Mouse (Mus musculus): ENCODE measurements around the gene Shroom3. TPM values are rescaled to one million over a fixed set of nuclear protein-coding genes. Genes with fewer than 3 reads are reported as not detected.

The Shroom3 gene
- total RNA-seq, 2 experiments from 2014 or later = 10.0 to 15.0 TPM

DNA sequence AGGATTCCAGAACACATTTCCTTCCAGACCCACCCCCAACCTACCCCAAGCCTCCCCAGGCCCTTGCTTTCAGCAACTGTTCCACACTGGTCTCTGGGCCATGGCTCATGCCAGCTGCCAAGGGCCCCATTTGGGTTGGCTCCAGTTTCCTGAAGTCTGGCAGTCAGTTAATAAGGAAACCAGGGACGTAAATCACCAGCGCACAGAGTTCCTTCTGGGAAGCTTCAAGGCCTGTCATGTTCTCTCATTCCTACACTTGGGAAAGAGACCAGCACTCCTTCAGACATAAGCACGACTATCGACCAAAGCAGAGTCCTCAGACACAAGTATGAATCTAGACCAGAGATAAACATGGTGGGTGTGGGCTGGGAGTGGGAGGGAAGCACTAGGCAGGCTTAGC lies 202.9 kb downstream of the Shroom3 start:
- no peak for DNase-seq (ENCODE audit: low spot score in 2 of 2)

DNA sequence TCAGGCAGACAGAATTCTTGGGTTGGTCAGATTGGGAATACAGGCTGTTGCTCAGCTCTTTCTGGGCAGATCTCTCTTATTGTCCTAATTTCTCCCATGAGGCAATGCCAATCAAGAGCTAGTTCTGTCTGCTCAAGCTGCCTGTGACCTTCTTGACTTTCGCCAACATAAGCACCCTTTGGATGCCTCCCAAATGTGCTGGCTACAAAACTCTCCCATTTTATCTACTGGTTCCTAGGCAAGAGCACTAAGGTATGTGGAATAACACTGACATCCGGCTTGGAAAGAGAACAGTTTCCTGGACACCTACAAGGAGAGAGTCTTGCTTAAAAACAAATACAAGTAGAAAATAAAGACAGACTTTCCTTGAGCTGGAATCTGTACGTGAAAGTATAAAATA lies 204.3 kb downstream of the Shroom3 start:
- DNase-seq (ENCODE audit: low spot score in 2 of 2) = no peak

DNA sequence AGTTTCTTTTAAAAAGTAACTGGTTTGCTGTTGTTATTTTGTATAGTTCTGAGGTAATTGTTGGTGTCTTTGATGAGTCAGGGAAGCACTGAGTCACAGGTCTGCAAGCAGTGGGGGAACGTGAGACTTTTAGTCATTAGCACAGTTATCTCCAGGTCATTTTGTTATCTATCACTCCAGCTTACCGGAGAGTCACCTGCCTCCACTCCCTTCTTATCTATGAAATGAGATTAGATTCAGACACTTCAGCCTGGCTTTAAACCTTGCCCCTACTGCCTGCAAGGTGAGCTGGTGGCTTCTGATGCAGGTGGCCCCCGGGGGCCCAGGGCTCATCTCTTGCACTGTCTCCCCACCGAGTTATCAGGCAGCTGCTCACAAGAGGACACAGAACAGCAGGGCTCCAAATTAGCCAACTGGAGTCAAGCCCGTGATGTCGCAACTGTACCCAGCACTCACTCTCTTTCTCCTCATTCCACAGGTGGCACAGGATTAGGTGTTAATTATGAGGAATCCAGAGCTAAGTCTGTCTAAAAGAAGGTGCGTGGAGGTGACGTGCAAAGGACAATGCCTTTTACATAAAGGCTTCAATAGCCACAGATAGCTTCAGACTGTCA lies 205.5 kb downstream of the Shroom3 start:
- no peak for DNase-seq (ENCODE audit: low spot score in 2 of 2)

DNA sequence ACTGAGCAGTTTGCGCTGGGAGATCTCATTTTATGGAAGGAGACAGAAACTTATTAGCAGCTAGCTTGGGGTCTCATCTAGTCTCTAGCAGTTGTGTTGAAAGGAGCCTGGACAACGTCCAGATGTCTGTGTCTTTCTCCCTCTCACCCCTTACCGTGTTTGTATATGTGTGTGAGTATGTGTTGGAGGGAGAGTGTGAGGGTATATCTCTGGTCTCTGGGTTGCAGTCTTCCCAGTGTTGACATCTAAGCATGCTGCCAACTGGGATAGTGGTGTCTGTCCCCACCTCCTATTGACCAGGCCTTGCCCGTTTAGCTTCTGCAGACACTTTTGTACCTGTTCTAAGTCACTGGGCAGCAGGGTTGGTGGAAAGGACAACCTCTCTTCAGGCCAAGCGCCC lies 207.7 kb downstream of the Shroom3 start:
- no peak for DNase-seq (ENCODE audit: low spot score in 2 of 2)

DNA sequence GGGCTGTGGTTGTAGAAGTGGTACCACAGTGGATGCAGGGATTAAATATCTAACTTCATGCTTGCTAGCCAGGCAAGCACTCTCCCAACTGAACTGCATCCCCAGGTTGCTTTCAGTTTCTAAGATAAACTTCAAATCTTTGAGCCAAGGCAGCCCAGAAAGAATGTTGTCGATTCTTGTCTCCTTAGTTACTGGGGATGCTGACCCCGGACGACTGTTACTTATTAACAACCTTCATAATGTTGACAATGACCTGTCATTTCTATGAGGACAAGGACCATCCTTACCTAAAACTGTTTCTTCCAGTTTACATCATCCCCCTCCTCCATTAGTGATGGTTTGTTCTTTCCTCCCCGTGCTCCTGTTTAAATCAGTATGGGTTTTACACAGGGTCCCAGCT lies 210.0 kb downstream of the Shroom3 start:
- DNase-seq (ENCODE audit: low spot score in 2 of 2) = no peak

DNA sequence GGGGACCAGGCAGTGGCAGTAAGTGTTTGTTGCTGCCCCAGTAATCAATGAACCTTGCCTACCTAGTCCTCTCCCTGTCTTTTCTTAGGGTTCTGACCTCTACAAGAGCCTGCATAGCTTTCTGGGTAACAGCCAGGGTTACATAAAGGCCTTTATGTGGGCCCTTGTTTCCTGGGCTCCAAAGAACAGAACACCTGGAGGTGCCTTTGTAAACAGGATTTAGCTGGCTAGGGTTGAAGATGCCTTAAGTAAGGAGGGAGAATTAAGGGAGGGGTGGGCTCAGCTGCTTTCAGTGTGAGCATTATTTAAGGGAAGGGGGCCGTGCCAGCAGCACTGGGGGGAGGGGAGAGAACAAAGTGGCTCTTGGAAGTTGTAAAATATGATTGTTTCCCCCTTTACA lies 210.5 kb downstream of the Shroom3 start:
- DNase-seq (ENCODE audit: low spot score in 2 of 2) = no peak

DNA sequence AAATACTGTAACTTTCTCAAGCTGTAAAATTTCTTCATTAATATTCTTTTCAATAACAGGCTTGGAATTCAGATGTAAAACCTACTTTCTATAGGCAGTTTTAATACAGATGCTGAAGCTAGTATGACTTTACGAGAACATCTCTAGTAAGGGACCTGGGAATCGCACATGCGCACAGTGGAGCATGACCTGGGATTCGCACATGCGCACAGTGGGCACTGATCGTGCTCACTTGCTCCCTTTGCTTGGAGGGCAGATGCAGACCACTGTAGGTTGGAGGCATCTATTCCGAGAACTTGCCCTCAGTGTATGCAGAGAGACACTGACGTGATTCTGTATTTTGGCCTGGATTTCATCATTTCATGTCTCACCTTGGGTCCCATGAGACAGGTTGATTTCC lies 212.6 kb downstream of the Shroom3 start:
- no peak for DNase-seq (ENCODE audit: low spot score in 2 of 2)

DNA sequence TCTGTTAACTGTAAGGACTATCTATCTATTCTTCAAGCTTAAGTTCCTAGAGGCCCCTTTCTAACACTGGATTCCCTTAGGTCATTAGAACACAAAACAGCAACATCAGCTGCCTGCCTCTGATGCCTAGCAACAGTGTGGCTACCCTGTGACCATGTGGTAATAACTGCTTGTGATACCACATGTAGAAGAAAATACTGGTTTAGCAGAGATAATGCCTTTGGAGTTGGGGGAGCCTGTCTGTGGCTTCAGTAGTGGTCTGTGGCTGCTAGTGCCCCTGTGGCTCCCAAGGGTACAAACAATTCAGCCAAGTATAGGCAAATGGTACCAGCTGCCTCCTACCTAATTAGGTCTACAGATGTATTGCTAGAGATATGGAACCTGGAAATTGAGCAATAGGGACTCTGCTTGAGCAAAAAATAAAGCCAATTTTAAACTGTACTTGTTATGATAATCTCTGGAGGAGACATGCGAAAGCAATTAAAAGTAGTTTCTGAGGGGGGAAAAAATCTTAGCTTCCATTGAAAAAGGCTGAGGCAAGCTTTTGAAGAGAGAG lies 213.6 kb downstream of the Shroom3 start:
- DNase-seq (ENCODE audit: low spot score in 2 of 2) = no peak

DNA sequence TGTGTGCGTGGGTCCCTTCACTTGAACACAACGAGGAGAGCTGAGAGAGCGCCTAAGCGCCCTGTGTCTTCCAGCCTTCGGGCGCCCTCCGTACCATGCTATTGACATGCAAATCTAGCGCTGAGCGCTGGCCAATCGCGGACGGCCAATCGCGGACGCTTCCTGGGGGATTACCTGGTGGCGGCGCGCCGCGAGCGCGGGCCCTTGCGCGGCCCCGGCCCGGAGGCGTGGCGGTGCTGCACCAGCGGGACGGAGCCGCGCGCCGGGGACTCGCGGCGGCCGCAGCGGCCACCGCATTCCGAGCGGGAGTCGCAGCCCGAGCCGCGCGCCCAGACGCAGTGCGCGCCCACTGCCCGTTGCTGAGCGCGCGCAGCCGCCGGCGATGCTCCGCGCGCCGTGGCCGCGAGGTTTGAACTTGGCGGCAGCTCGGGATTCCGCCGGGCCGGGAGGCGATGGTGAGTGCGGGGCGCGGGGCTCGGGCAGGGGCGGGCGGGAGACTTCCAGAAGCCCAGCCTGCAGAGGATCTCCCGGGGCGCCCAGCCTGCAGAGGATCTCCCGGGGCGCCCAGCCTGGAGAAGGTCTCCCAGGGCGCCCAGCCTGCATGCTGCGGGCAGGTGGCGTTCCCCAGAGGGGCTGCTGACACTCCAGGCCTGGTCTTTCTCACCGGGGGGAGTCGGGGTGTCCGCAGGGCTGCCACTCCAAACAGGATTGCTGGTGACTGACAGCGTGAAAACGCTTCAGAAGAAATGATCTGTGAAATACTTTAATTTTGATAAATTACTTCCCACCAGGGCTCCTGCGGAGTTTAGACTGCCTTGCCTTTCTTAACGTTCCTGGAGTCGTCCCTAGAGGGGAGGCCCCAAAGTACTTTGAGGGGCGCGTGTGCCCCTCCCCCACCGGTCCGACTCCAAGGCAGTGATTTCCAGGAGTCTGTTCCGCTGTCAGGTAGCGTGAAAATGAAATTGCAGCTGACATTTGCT lies 214.8 kb downstream of the Shroom3 start:
- peak; percentile 54 to 66 for DNase-seq (ENCODE audit: low spot score in 2 of 2)

DNA sequence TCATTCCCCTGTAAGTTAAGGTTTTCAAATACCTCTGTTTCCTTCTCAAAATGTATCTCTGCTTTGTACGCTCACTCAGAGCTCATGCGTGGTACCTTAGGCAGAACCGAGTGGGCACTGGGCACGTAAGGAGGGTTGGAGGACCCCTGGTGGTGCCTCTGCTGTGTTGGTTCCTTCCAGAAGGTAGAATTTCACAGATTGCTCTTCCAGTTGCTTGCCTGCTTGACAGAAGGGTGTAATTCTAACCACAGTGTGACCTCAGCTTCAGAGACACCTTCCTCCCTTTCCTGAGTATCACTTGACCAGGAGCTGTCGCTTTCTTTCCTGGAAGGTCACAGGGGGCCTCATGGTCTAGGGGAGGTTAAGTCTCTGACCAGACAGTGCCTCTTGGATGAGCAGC lies 217.2 kb downstream of the Shroom3 start:
- no peak for DNase-seq (ENCODE audit: low spot score in 2 of 2)

DNA sequence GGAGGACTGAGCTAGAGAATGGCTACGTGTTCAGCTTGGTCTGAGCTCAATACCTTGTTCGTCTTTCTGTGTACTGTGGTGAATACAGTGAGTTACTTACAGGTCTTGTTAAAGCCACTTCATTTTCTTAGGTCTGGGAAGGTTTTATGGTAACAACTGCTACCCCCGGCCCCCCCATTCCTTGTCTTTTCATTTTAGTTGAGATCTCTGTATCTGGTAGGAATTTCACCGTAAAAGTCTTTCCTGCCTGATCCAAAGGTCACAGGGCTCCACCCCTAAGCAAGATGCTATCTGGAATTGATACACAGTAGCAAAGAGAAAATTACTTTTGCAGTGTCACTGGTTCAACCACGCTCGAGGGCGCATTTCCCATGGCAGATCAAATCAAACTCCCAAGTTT lies 218.6 kb downstream of the Shroom3 start:
- DNase-seq (ENCODE audit: low spot score in 2 of 2) = no peak

DNA sequence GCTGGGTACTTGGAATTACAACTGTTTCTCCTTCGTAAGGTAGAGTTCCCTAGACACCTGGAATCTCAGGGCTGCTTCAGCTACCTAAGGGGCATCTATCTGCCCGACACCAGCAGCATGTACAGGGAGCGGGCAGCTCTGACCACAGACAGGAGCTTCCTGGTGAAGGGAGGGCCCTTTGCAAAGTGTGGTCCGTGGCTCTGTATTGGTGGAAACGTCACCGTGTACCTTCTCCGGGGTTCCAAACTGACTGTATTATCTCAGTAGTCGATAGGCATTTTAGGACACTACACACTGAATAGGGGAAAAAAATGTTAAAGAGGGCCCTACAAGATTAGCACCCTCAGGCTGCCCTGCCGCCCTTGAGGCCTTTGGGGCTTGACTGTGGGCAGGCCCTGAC lies 221.9 kb downstream of the Shroom3 start:
- no peak for DNase-seq (ENCODE audit: low spot score in 2 of 2)

DNA sequence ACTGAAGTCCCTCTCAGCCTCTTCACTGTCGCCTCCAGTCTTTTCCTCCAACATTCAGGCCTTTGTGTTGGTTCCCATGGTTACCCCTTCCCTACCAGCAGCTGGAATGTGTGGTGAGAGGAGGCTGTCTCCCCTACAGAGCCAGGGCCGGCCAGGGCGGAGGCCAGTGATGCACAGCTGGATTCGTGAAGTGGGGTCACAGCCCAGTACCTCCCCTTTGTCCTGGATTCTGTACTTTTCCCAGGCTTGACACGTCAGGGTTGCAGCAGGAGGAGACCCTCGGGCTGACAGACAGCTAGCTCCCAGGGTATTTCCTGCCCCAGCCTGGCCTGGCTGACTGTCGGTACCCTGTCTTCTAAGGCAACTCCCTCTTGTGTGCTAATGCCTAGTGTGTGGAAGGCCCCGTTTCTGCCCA lies 222.4 kb downstream of the Shroom3 start:
- no peak for DNase-seq (ENCODE audit: low spot score in 2 of 2)

DNA sequence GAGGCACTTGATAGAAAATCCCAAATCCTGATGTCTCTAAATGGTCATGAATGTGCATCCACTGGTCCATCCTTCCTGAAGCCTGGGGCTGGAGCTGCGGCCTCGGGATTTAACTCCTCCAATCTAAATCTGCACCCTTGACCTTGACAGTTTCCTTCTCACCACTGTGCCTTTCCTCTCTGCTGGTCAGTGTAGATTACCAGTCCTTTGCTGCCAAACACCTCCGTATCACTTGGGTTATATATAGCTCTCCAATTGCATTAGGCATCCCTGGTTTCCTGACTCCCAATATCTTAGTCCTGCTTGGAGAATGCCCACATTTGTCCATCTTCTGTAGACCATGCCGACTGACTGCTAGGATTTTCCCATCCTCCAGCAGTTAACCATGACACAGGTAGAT lies 225.0 kb downstream of the Shroom3 start:
- DNase-seq (ENCODE audit: low spot score in 2 of 2) = no peak

DNA sequence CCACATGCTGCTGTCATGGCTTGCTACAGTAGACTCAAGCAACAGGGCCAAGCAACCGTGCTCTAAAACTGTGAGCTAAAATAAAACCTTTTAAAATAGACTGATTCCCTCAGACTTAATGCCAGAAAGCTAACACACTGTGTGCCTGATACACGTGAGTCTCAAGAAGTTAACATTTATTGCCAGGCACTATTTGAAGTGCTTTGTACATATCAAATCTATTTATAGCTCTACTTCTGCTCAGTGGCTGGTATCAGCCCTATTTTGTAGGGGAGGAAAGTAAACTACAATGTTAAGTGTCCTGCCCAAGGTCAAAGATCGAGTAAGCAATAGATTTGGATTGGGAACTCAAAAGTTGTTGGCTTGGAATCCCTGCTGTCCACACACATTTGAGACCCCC lies 227.6 kb downstream of the Shroom3 start:
- DNase-seq (ENCODE audit: low spot score in 2 of 2) = no peak

DNA sequence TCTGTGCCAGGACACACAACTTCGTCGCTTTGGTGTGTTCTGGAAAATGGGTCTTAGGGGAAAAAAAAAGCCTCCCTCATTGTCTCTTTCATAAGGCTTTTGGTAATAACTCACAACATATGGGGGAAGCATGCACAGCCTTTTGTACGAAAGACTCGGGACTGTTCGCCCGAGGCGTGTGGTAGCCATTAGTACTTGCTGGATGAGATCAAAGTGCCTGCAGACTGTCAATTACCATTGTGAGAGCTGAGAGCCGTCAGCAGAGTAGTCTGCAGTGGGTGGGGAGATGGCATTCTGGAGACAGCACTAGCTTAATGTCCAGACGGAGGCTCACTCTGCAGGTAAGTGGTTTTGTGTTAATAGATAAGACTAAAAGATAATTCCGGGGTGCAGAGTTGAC lies 232.2 kb downstream of the Shroom3 start:
- DNase-seq (ENCODE audit: low spot score in 2 of 2) = no peak

DNA sequence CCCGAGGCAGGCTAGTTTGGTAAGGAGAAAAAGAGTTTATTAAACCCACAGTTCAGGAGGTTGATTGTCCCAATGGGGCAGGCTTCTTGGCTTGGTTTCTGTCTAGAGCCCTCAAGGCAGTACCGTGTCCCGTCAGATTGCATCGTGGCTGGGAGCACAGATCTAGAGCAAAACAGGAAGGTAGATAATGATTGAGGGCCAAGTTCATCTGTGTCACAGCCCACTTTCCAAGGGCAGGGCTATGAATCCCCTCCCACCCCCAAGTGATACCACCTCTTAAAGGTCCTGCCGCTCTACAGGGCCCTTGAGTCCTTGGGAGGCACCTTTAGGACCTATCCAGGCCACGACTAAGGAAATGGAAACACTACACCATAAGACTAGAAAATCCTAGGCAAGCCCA lies 234.5 kb downstream of the Shroom3 start:
- no peak for DNase-seq (ENCODE audit: low spot score in 2 of 2)

DNA sequence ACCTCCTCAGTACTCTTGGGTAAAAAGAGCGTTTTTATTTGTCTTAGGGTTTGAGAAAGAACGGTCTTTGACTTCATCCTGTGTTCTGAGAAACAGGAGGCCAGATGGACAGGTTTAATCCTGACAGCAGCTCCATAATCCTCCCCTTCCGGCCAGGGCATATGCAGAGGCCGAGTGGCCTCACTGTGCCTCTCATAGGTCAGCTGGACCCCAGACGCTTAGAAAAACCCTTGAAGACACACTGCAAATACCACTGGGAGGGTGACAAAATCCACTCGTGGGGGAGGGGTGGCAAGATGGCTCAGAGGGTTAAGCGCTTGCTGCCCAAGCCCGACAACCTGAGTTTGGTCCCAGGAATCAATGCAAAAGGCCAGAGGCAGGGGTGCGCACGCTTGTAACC lies 234.9 kb downstream of the Shroom3 start:
- DNase-seq (ENCODE audit: low spot score in 2 of 2) = no peak

DNA sequence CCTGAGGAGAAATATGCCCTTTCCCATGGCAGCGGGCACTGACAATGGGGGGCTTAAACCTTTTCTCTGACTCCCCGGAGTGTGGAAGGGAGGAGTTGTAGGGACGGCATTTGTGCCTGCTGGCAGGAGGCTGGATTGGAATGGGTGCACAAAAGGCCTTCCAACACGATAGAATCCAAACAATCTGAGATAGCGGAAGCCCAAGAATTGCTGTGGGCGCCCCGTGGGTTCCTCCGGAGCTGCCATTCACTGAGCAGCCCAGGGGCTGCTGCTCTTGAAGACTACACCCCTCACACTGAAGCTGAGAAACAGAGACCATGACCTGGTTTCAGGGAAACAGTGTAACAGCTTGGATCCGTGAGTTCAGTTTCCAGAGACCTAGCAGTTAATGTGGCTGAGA lies 235.6 kb downstream of the Shroom3 start:
- no peak for DNase-seq (ENCODE audit: low spot score in 2 of 2)

DNA sequence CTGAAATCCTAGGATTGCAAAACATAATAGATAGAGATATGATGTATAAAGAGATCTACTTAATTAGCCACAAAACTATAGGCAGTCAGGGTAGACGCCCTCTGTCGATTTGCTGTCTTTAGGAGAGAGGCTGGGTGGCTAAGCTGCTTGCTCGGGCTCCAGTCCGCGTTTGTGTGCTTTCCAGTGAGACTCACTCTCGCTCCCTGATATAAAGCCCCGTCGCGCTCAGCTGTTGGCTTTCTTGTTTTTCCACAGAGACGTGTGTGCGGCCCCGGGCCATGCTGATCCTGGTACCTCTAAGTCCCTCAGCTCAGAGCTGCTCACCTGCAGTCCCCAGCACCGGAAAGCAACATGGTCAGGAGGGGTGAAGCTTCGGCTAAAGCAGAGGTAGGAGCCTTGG lies 236.2 kb downstream of the Shroom3 start:
- DNase-seq (ENCODE audit: low spot score in 2 of 2) = no peak

DNA sequence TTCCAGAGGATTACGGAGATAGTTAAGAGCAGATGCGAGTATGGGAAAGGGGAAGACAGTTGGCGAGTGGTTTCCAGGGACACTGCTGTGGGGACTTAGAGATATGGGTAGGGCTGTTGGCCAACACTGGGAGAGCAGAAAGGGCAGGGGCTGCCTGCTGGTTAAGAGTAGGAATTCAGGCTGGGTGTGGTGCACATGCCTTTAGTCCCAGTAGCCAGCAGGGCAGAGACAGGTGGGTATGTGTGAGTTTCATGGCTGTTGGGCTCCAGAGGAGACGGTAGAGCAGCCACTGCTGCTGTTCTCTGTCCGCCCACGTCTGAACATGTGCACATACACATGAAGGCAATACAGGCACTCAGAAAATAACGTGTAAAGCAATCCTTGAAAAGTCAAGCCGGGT lies 237.7 kb downstream of the Shroom3 start:
- no peak for DNase-seq (ENCODE audit: low spot score in 2 of 2)

DNA sequence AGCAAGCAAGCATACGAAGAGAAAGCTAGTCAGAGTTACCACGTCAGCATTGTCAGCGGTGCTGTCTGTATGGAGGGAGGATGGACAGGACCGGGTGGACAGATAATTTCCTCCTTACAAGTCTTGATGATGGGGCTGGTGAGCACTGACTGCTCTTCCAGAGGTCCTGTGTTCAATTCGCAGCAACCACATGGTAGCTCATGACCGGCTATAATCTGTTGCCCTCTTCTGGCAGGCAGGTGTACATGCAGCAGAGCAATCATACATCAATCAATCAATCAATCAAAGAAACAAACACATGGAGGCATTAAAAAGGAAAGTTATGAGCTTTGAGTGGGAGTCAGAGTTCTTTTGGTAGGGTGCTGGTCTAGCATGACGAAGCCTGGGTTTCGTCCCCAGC lies 238.5 kb downstream of the Shroom3 start:
- no peak for DNase-seq (ENCODE audit: low spot score in 2 of 2)
